Mouse (Mus musculus): ENCODE results near the gene Spata13. TPM values are rescaled to one million over a fixed set of nuclear protein-coding genes. Genes with fewer than 3 reads are reported as not detected.

Gene Spata13
- total and polyA plus RNA-seq, 3 experiments: 0.39 to 1.5 TPM; not detected in 1

- no peak overlapping the region for H3K27ac ChIP-seq (ENCODE audit: control insufficient read depth, low read depth, low read length)
- H3K36me3 ChIP-seq (ENCODE audit: control insufficient read depth in 1 of 2, insufficient read depth in 2 of 2, low read length in 2 of 2): no peaks in the 10 kb centered on the region
- no peaks in the 10 kb centered on the region for H3K4me1 ChIP-seq (ENCODE audit: control insufficient read depth in 1 of 2, insufficient read depth in 2 of 2, low read length in 2 of 2)
- no peak overlapping the region for H3K4me3 ChIP-seq (ENCODE audit: control insufficient read depth in 1 of 2, insufficient read depth in 1 of 2, low read depth in 2 of 2, low read length in 2 of 2)
- DNase-seq (ENCODE audit: low read depth, low spot score): no peak
- H3K9ac ChIP-seq (ENCODE audit: control insufficient read depth, low read depth, low read length, poor library complexity, severe bottlenecking): no peak overlapping the region
- H3K27me3 ChIP-seq (ENCODE audit: control insufficient read depth in 1 of 2, insufficient read depth in 2 of 2, low read length in 2 of 2): no peaks in the 10 kb centered on the region
- H3K79me2 ChIP-seq (ENCODE audit: control insufficient read depth, insufficient read depth, low read length, poor library complexity): no peaks in the 10 kb centered on the region
- no peak for TF ChIP-seq KAT2A (conservative IDR thresholded peaks at IDR 0.05; ENCODE audit: low read depth, low read length)
- no peak for TF ChIP-seq RCOR1 (IDR thresholded peaks at IDR 0.05; ENCODE audit: low read depth, low read length)
- no peak for TF ChIP-seq TBP (IDR thresholded peaks at IDR 0.05; ENCODE audit: low read depth, low read length)
- TF ChIP-seq MXI1 (IDR thresholded peaks at IDR 0.05; ENCODE audit: low read depth, low read length): no peak
- TF ChIP-seq POLR2AphosphoS2 (IDR thresholded peaks at IDR 0.05; ENCODE audit: low read length): no peak
- no peak for TF ChIP-seq USF2 (IDR thresholded peaks at IDR 0.05; ENCODE audit: borderline replicate concordance in 1 of 2, insufficient read depth in 1 of 2, low read depth in 1 of 2, low read length in 2 of 2)
- H3K9me3 ChIP-seq (replicated peaks; ENCODE audit: insufficient read depth, low read length): no peaks in the 10 kb centered on the region
Observed at GRCm38 (mm10) chr14:60753801-60754126, 120.0 kb downstream of the Spata13 start.

- H3K4me3 ChIP-seq (ENCODE audit: control insufficient read depth in 1 of 2, insufficient read depth in 1 of 2, low read depth in 2 of 2, low read length in 2 of 2): no peak overlapping the region
- no peaks in the 10 kb centered on the region for H3K9me3 ChIP-seq (replicated peaks; ENCODE audit: insufficient read depth, low read length)
- no peaks in the 10 kb centered on the region for H3K36me3 ChIP-seq (ENCODE audit: control insufficient read depth in 1 of 2, insufficient read depth in 2 of 2, low read length in 2 of 2)
- no peaks in the 10 kb centered on the region for H3K4me1 ChIP-seq (ENCODE audit: control insufficient read depth in 1 of 2, insufficient read depth in 2 of 2, low read length in 2 of 2)
- H3K27ac ChIP-seq (ENCODE audit: control insufficient read depth, low read depth, low read length): no peak overlapping the region
- no peak overlapping the region for H3K9ac ChIP-seq (ENCODE audit: control insufficient read depth, low read depth, low read length, poor library complexity, severe bottlenecking)
- DNase-seq (ENCODE audit: low read depth, low spot score): no peak
- H3K79me2 ChIP-seq (ENCODE audit: control insufficient read depth, insufficient read depth, low read length, poor library complexity): no peaks in the 10 kb centered on the region
- TF ChIP-seq MAX (IDR thresholded peaks at IDR 0.05; ENCODE audit: low read length): no peak
- no peak for TF ChIP-seq CHD2 (IDR thresholded peaks at IDR 0.05; ENCODE audit: low read length)
- no peak for TF ChIP-seq ZNF384 (IDR thresholded peaks at IDR 0.05; ENCODE audit: low read depth, low read length)
- TF ChIP-seq GATA1 (IDR thresholded peaks at IDR 0.05; ENCODE audit: low read depth, low read length): no peak
- TF ChIP-seq ETS1 (IDR thresholded peaks at IDR 0.05; ENCODE audit: low read depth, low read length): no peak
- no peak for TF ChIP-seq RAD21 (IDR thresholded peaks at IDR 0.05; ENCODE audit: low read depth, low read length)
- no peak for TF ChIP-seq MAZ (IDR thresholded peaks at IDR 0.05; ENCODE audit: low read depth, low read length)
- no peak for TF ChIP-seq UBTF (IDR thresholded peaks at IDR 0.05; ENCODE audit: borderline replicate concordance, insufficient read depth, low read depth, low read length)
- TF ChIP-seq MAFK (IDR thresholded peaks at IDR 0.05; ENCODE audit: borderline replicate concordance, low read depth, low read length): no peak
- no peak for TF ChIP-seq JUND (IDR thresholded peaks at IDR 0.05; ENCODE audit: low read depth, low read length)
- no peak for TF ChIP-seq MXI1 (IDR thresholded peaks at IDR 0.05; ENCODE audit: low read depth, low read length)
- TF ChIP-seq SIN3A (IDR thresholded peaks at IDR 0.05; ENCODE audit: low read length): no peak
- no peak for TF ChIP-seq SMC3 (IDR thresholded peaks at IDR 0.05; ENCODE audit: low read depth, low read length)
- H3K27me3 ChIP-seq (ENCODE audit: control insufficient read depth in 1 of 2, insufficient read depth in 2 of 2, low read length in 2 of 2): no peaks in the 10 kb centered on the region
Observed at GRCm38 (mm10) chr14:60754656-60755055, 120.9 kb downstream of the Spata13 start.

Measured in MEL (cell line).